Mouse (Mus musculus) MEL (cell line): Measurements from ENCODE around the gene Itm2c. TPM values are rescaled to one million over a fixed set of nuclear protein-coding genes. Genes with fewer than 3 reads are reported as not detected.

Source experiments
- polyA plus RNA-seq, 2 experiments: library from polyadenylated mRNA; stranded (reverse) in 1 of 2; unstranded in 1 of 2; fragments of >175 nt in 1 of 2; fragments of >200 nt in 1 of 2; gene quantifications; 2 replicates each; pipeline versions ENCODE4 v1.2.1 to v1.2.4; 2012; ENCODE audit warnings: low replicate concordance in 2 of 2, low read depth in 1 of 2; ENCODE audit not compliant: insufficient read length in 2 of 2, insufficient read depth in 1 of 2, missing spikeins in 1 of 2
- total RNA-seq: library from RNA; depleted of rRNA; stranded (reverse); fragments of 300-350 nt; gene quantifications from 2 replicates; pipeline ENCODE4 v1.2.3, GENCODE M21; 2012; rRNA removed

Gene Itm2c
- total and polyA plus RNA-seq, 3 experiments, result 24.8 to 28.2 TPM; not detected in 1

Other genes starting within 250 kb of the Itm2c start
- 2.8 and 3.7 TPM in 2 replicates for gene Sp100, start 244.3 kb upstream of the Itm2c start, total RNA-seq
- 1 to 10 TPM in 1 of 2 experiments, not detected in 1; 6.5 TPM for gene Sp100, start 244.3 kb upstream of the Itm2c start, polyA plus RNA-seq
- 13.0 and 15.4 TPM in 2 replicates for gene A630001G21Rik, start 115.6 kb upstream of the Itm2c start, total RNA-seq
- 10 to 100 TPM in 1 of 2 experiments, not detected in 1; 24.0 TPM for gene A630001G21Rik, start 115.6 kb upstream of the Itm2c start, polyA plus RNA-seq
- 68.7 and 72.5 TPM in 2 replicates for gene Cab39, start 100.8 kb upstream of the Itm2c start, total RNA-seq
- gene Cab39, start 100.8 kb upstream of the Itm2c start, polyA plus RNA-seq, result 100 to 1,000 TPM in 1 of 2 experiments, 10 to 100 TPM in 1; 66.5 to 144 TPM
- gene 4933407L21Rik, start 34.2 kb downstream of the Itm2c start, total RNA-seq, result not detected in 2 replicates
- not detected for gene 4933407L21Rik, start 34.2 kb downstream of the Itm2c start, polyA plus RNA-seq
- 0.04 TPM in 1 of 2 replicates, not detected in the other for gene Gpr55, start 66.7 kb downstream of the Itm2c start, total RNA-seq
- under 1 TPM in 1 of 2 experiments, not detected in 1; 0.01 TPM for gene Gpr55, start 66.7 kb downstream of the Itm2c start, polyA plus RNA-seq
- gene Spata3, start 122.5 kb downstream of the Itm2c start, total RNA-seq, result not detected in 2 replicates
- gene Spata3, start 122.5 kb downstream of the Itm2c start, polyA plus RNA-seq, result not detected
- gene 2810459M11Rik, start 151.6 kb downstream of the Itm2c start, total RNA-seq, result not detected in 2 replicates
- gene 2810459M11Rik, start 151.6 kb downstream of the Itm2c start, polyA plus RNA-seq, result not detected
- gene Psmd1, start 170.1 kb downstream of the Itm2c start, total RNA-seq, result 116 and 146 TPM in 2 replicates
- gene Psmd1, start 170.1 kb downstream of the Itm2c start, polyA plus RNA-seq, result 100 to 1,000 TPM in 1 of 2 experiments, 10 to 100 TPM in 1; 57.9 to 155 TPM
- gene Htr2b, start 217.7 kb downstream of the Itm2c start, total RNA-seq, result 0.07 and 0.15 TPM in 2 replicates
- gene Htr2b, start 217.7 kb downstream of the Itm2c start, polyA plus RNA-seq, result under 1 TPM in 1 of 2 experiments, not detected in 1; 0.22 TPM
- 0.26 and 0.65 TPM in 2 replicates for gene Gm21972, start 239.4 kb downstream of the Itm2c start, total RNA-seq
- 10 to 100 TPM in 1 of 2 experiments, not detected in 1; 52.7 TPM for gene Gm21972, start 239.4 kb downstream of the Itm2c start, polyA plus RNA-seq